Mouse (Mus musculus): ENCODE results near the gene Eral1. TPM values are rescaled to one million over a fixed set of nuclear protein-coding genes. Genes with fewer than 3 reads are reported as not detected.

Gene Eral1
- 2.9 and 8.6 TPM in 2 replicates for polyA plus RNA-seq (2012; ENCODE audit: low replicate concordance)

GRCm38 (mm10) chr11:78079961-78080921 lies at the start of gene Eral1:
Gene Eral1 (minus strand): TSS chr11:78080383.

GRCm38 (mm10) chr11:78094504-78095143 lies 14.4 kb upstream of the Eral1 start, which contains the start of gene Fam222b:
Gene Fam222b (plus strand): TSS chr11:78094660.

DNA sequence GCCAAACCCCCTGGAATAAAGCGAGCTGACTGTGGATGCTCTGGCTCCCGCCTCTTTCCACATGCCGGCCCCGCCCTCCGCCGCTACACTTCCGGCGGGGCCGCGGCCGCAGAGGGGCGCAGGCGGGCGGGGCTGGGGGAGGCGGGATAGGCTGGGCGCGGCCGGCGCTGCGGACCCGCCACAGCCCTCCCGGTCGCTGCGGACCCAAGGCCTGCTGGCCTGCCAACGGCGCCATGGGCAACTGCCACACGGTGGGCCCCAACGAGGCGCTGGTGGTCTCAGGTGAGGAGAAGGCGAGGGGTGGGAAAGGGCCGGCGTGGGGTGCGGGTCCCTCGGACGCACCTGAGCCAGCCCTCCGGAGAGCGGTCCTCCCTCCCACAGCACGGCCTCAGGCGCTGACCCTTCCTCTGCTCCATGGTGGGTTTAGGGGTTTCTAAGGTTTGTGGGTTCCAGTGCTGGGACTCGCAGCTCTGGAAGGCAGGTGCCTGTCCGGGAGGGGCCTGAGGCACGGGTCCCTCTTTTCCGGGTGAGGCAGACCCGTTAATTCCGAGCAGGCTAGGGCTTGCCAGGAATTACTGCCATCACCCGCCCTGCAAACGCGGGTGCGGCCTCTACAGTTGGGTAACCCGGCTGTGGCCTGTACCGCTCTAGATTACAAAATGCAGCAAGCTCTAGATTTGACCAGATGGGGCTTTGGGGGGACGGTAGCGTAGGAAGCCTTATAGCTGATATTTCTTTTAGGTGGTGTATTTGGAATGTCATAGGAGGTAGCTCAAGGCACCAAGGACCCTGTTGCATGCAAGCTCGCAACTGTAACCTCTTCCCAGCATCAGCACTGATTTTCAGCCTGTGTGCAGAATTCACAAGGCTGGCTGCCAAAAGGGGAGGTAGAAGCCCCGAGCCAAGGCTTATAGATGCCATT lies 42.1 kb downstream of the Eral1 start, which contains the start of gene Flot2:
Flot2 (plus strand) TSS at position 101 of the 922 bp plus-strand sequence.

DNA sequence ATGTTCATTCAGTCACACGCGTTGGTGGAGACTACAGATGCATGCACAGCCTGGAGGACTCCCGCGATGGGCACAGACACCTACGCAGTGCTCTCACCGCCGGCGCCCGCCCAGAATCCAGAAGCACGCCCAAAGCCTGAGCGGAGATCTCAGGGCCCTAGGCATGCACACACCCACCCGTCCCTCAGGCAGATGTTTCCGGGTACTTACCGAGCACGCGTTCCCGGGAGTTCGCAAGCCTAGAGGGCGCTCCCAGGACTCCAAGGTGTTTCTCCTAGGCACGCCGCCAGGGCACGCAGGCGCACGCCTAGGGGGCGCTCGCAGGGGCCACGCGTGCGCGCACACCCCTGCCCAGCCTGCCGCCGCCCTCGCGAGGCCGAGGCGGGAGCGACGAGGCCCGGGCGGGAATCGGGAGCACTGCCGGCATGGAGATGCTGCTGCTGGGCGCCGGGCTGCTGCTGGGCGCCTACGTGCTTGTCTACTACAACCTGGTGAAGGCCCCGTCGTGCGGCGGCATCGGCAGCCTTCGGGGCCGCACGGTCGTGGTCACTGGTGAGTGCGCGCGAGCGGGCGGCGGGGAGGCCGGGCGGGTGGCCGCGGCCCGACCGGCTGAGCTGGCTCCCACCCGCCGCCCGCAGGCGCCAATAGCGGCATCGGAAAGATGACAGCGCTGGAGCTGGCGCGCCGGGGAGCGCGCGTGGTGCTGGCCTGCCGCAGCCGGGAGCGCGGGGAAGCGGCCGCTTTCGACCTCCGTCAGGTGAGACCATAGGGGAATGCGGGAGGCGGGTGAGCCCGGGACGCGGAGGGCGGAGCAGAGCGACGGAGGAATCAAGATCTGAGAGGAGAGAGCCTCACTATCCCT lies 48.0 kb downstream of the Eral1 start, which contains the start of gene Dhrs13:
Dhrs13 (plus strand) TSS at position 334 of the 862 bp plus-strand sequence.

Other genes with a start within 250 kb of the Eral1 start
- not detected in 2 replicates for gene Pipox, start 186.3 kb downstream of the Eral1 start, polyA plus RNA-seq (2012; ENCODE audit: low replicate concordance)
- not detected in 2 replicates for gene Sez6, start 149.6 kb downstream of the Eral1 start, polyA plus RNA-seq (2012; ENCODE audit: low replicate concordance)
- gene Phf12, start 97.6 kb downstream of the Eral1 start, polyA plus RNA-seq (2012; ENCODE audit: low replicate concordance): 131 and 144 TPM in 2 replicates
- gene Dhrs13, start 48.1 kb downstream of the Eral1 start, polyA plus RNA-seq (2012; ENCODE audit: low replicate concordance): 5.7 and 15.0 TPM in 2 replicates
- gene Flot2, start 42.5 kb downstream of the Eral1 start, polyA plus RNA-seq (2012; ENCODE audit: low replicate concordance): 18.6 and 19.6 TPM in 2 replicates
- 34.8 and 35.4 TPM in 2 replicates for gene Fam222b, start 14.3 kb upstream of the Eral1 start, polyA plus RNA-seq (2012; ENCODE audit: low replicate concordance)
- gene Traf4, start 85.2 kb upstream of the Eral1 start, polyA plus RNA-seq (2012; ENCODE audit: low replicate concordance): 69.0 and 176 TPM in 2 replicates
- gene Nek8, start 96.3 kb upstream of the Eral1 start, polyA plus RNA-seq (2012; ENCODE audit: low replicate concordance): 13.6 and 18.0 TPM in 2 replicates
- 281 and 738 TPM in 2 replicates for gene Tlcd1, start 96.3 kb upstream of the Eral1 start, polyA plus RNA-seq (2012; ENCODE audit: low replicate concordance)
- gene Rpl23a, start 103.2 kb upstream of the Eral1 start, polyA plus RNA-seq (2012; ENCODE audit: low replicate concordance): 121 and 683 TPM in 2 replicates
- gene Rab34, start 108.0 kb upstream of the Eral1 start, polyA plus RNA-seq (2012; ENCODE audit: low replicate concordance): 6.1 and 6.5 TPM in 2 replicates
- not detected in 2 replicates for gene Proca1, start 113.0 kb upstream of the Eral1 start, polyA plus RNA-seq (2012; ENCODE audit: low replicate concordance)
- 1.7 and 10.6 TPM in 2 replicates for gene Sdf2, start 165.4 kb upstream of the Eral1 start, polyA plus RNA-seq (2012; ENCODE audit: low replicate concordance)
- 93.9 and 94.0 TPM in 2 replicates for gene Supt6, start 165.6 kb upstream of the Eral1 start, polyA plus RNA-seq (2012; ENCODE audit: low replicate concordance)
- 12.0 and 69.9 TPM in 2 replicates for gene 2610507B11Rik, start 181.4 kb upstream of the Eral1 start, polyA plus RNA-seq (2012; ENCODE audit: low replicate concordance)
- not detected in 2 replicates for gene BC030499, start 210.5 kb upstream of the Eral1 start, polyA plus RNA-seq (2012; ENCODE audit: low replicate concordance)
- 13.8 and 44.5 TPM in 2 replicates for gene Spag5, start 221.1 kb upstream of the Eral1 start, polyA plus RNA-seq (2012; ENCODE audit: low replicate concordance)
- 0.27 and 1.1 TPM in 2 replicates for gene Aldoc, start 242.6 kb upstream of the Eral1 start, polyA plus RNA-seq (2012; ENCODE audit: low replicate concordance)
- 15.9 and 90.3 TPM in 2 replicates for gene Pigs, start 248.0 kb upstream of the Eral1 start, polyA plus RNA-seq (2012; ENCODE audit: low replicate concordance)